In the genomic region with DNA sequence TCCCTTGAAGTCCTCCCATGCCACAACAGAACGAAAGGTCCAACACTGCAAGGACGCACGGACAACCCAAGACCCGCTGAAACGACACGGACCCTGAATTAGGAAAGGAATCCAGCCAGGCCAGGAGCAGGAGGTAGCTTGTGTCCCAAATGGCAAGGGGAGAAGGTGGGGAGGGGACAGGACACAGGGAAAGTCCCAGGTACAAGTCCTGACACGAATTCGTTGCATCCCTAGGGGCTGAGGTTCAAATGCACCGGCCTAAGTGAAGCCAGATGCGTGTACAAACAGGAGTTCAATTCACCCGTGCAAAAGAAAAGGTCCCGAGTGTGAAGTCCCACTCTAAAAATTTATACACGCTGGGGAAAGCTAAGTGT, we compare ENCODE assay signal across 8 mouse cellular contexts. TPM values are rescaled to one million over a fixed set of nuclear protein-coding genes. Genes with fewer than 3 reads are reported as not detected.
A peak's percentile ranks its signal among the peaks of the same experiment; 100 is the strongest.
DNase-seq lines count a peak whose midpoint lies in the region; ATAC-seq lines count a peak whose summit lies in the region.

No protein-coding gene starts in this region.

- intact Hi-C loops in heart, postnatal 25 days (cut with DNase I) = no loop called here

- peak overlapping the region; percentile 99 for H3K27ac ChIP-seq in heart, embryonic 13.5 days (replicated peaks)
- H3K27ac ChIP-seq in heart, embryonic 16.5 days (ENCODE audit: low read length) = peak overlapping the region; percentile 98
- H3K27ac ChIP-seq in midbrain, embryonic 10.5 days (replicated peaks) = peak overlapping the region; percentile 100

- H3K4me2 ChIP-seq in heart, embryonic 13.5 days = peak overlapping the region; percentile 98
- peak overlapping the region; percentile 98 for H3K4me2 ChIP-seq in heart, embryonic 16.5 days (ENCODE audit: low read depth, low read length)

- H3K9ac ChIP-seq in heart, embryonic 13.5 days = peak overlapping the region; percentile 98
- peak overlapping the region; percentile 97 for H3K9ac ChIP-seq in heart, embryonic 16.5 days (ENCODE audit: low read length)

- no peaks in the 10 kb centered on the region for H3K27me3 ChIP-seq in heart, embryonic 13.5 days (replicated peaks)
- no peaks in the 10 kb centered on the region for H3K27me3 ChIP-seq in heart, embryonic 16.5 days (ENCODE audit: control insufficient read depth, insufficient read depth, low read length)
- no peaks in the 10 kb centered on the region for H3K27me3 ChIP-seq in midbrain, embryonic 10.5 days (ENCODE audit: low read depth, poor library complexity, severe bottlenecking)

- WGBS in heart, embryonic 13.5 days = 2% methylated on average over 13 of the region's 13 CpGs
- WGBS in heart, embryonic 16.5 days = 3% methylated on average over 13 of the region's 13 CpGs
- 2% methylated on average over 13 of the region's 13 CpGs for WGBS in midbrain, embryonic 10.5 days

- no peak for ATAC-seq in heart, embryonic 13.5 days (ENCODE audit: extremely low read depth, insufficient number of reproducible peaks, low FRiP score, low TSS enrichment)
- ATAC-seq in heart, embryonic 16.5 days (replicated peaks; ENCODE audit: extremely low read depth, insufficient read depth, low FRiP score) = no peak

- H3K36me3 ChIP-seq in heart, embryonic 13.5 days = peaks cover 47% of the 10 kb centered on the region
- peaks cover 38% of the 10 kb centered on the region for H3K36me3 ChIP-seq in heart, embryonic 16.5 days (ENCODE audit: control insufficient read depth, insufficient read depth)
- H3K36me3 ChIP-seq in midbrain, embryonic 10.5 days = peaks cover 46% of the 10 kb centered on the region

- H3K9me3 ChIP-seq in heart, embryonic 13.5 days = no peaks in the 10 kb centered on the region
- no peaks in the 10 kb centered on the region for H3K9me3 ChIP-seq in heart, embryonic 16.5 days (replicated peaks; ENCODE audit: control insufficient read depth, low read length)
- H3K9me3 ChIP-seq in midbrain, embryonic 10.5 days (replicated peaks) = no peaks in the 10 kb centered on the region

- H3K4me3 ChIP-seq in heart, embryonic 13.5 days = peak overlapping the region; percentile 80
- peak overlapping the region; percentile 96 for H3K4me3 ChIP-seq in heart, embryonic 16.5 days (ENCODE audit: low read length)
- H3K4me3 ChIP-seq in midbrain, embryonic 10.5 days = peak overlapping the region; percentile 98

- H3K4me1 ChIP-seq in heart, embryonic 13.5 days = peaks cover 30% of the 10 kb centered on the region
- H3K4me1 ChIP-seq in heart, embryonic 16.5 days (ENCODE audit: control insufficient read depth, insufficient read depth, low read length) = peaks cover 17% of the 10 kb centered on the region
- H3K4me1 ChIP-seq in midbrain, embryonic 10.5 days = peaks cover 47% of the 10 kb centered on the region

- no peak for DNase-seq in heart, postnatal 25 days (ENCODE audit: low spot score)
- DNase-seq in MN1 (ENCODE audit: low spot score) = peak; percentile 21
- peak; percentile 32 for DNase-seq in midbrain, embryonic 10.5 days (ENCODE audit: low spot score)
- DNase-seq in left cerebral cortex, adult 9 months (ENCODE audit: low spot score in 2 of 2) = no peak
- no peak for DNase-seq in spleen, postnatal 10 days (ENCODE audit: low spot score in 2 of 2)
- no peak for DNase-seq in gastrocnemius, postnatal 4 days (ENCODE audit: low spot score in 2 of 2)

RNA-seq across cellular contexts. Expression of gene Prr12, which starts 1.1 kb away (rescaled TPM):
- polyA plus RNA-seq in heart, embryonic 13.5 days (2015; fragmentation: Nextera tagmentation; extraction: Ambion mirVana) = 6.8 and 7.1 TPM in 2 replicates
- total RNA-seq in heart, postnatal 25 days (2021) = 10 to 100 TPM; 23.2 to 27.7 TPM
- polyA plus RNA-seq in heart, embryonic 16.5 days (2015; fragmentation: Nextera tagmentation; extraction: Ambion mirVana) = 5.6 and 7.3 TPM in 2 replicates
- 10.8 and 11.3 TPM in 2 replicates for polyA plus RNA-seq in midbrain, embryonic 10.5 days (2016; fragmentation: Nextera tagmentation; extraction: Ambion mirVana)
- total RNA-seq in gastrocnemius, postnatal 4 days (2021) = 10 to 100 TPM; 63.9 to 65.2 TPM

RNA-seq across cellular contexts. Expression of gene Nosip, which starts 10.6 kb away (rescaled TPM):
- 46.6 and 49.6 TPM in 2 replicates for polyA plus RNA-seq in heart, embryonic 13.5 days (2015; fragmentation: Nextera tagmentation; extraction: Ambion mirVana)
- total RNA-seq in heart, postnatal 25 days (2021) = 10 to 100 TPM; 25.7 to 27.8 TPM
- 53.8 and 55.9 TPM in 2 replicates for polyA plus RNA-seq in heart, embryonic 16.5 days (2015; fragmentation: Nextera tagmentation; extraction: Ambion mirVana)
- polyA plus RNA-seq in midbrain, embryonic 10.5 days (2016; fragmentation: Nextera tagmentation; extraction: Ambion mirVana) = 63.0 and 66.7 TPM in 2 replicates
- total RNA-seq in gastrocnemius, postnatal 4 days (2021) = 10 to 100 TPM; 47.3 to 48.3 TPM

RNA-seq across cellular contexts. Expression of gene Prrg2, which starts 10.9 kb away (rescaled TPM):
- polyA plus RNA-seq in heart, embryonic 13.5 days (2015; fragmentation: Nextera tagmentation; extraction: Ambion mirVana) = 12.5 and 13.6 TPM in 2 replicates
- total RNA-seq in heart, postnatal 25 days (2021) = 1 to 10 TPM; 6.8 to 7.1 TPM
- 12.9 and 16.6 TPM in 2 replicates for polyA plus RNA-seq in heart, embryonic 16.5 days (2015; fragmentation: Nextera tagmentation; extraction: Ambion mirVana)
- 17.0 and 17.3 TPM in 2 replicates for polyA plus RNA-seq in midbrain, embryonic 10.5 days (2016; fragmentation: Nextera tagmentation; extraction: Ambion mirVana)
- 10 to 100 TPM; 11.7 to 12.3 TPM for total RNA-seq in gastrocnemius, postnatal 4 days (2021)

RNA-seq across cellular contexts. Expression of gene Rras, which starts 33.8 kb away (rescaled TPM):
- 71.6 and 82.6 TPM in 2 replicates for polyA plus RNA-seq in heart, embryonic 13.5 days (2015; fragmentation: Nextera tagmentation; extraction: Ambion mirVana)
- total RNA-seq in heart, postnatal 25 days (2021) = 10 to 100 TPM; 48.9 to 56.6 TPM
- 74.8 and 85.0 TPM in 2 replicates for polyA plus RNA-seq in heart, embryonic 16.5 days (2015; fragmentation: Nextera tagmentation; extraction: Ambion mirVana)
- 22.0 and 23.6 TPM in 2 replicates for polyA plus RNA-seq in midbrain, embryonic 10.5 days (2016; fragmentation: Nextera tagmentation; extraction: Ambion mirVana)
- total RNA-seq in gastrocnemius, postnatal 4 days (2021) = 100 to 1,000 TPM; 119 to 123 TPM

RNA-seq across cellular contexts. Expression of gene Scaf1, which starts 35.4 kb away (rescaled TPM):
- 27.0 and 27.1 TPM in 2 replicates for polyA plus RNA-seq in heart, embryonic 13.5 days (2015; fragmentation: Nextera tagmentation; extraction: Ambion mirVana)
- total RNA-seq in heart, postnatal 25 days (2021) = 10 to 100 TPM; 45.5 to 49.7 TPM
- 22.7 and 26.4 TPM in 2 replicates for polyA plus RNA-seq in heart, embryonic 16.5 days (2015; fragmentation: Nextera tagmentation; extraction: Ambion mirVana)
- 39.6 and 44.8 TPM in 2 replicates for polyA plus RNA-seq in midbrain, embryonic 10.5 days (2016; fragmentation: Nextera tagmentation; extraction: Ambion mirVana)
- total RNA-seq in gastrocnemius, postnatal 4 days (2021) = 10 to 100 TPM; 74.1 to 76.0 TPM

Comparison
In these comparisons a context has a peak if more than half of its experiments do, and no peak if none do; other contexts are left out.
1. DNase-seq: peak in MN1 (single experiment) and midbrain, embryonic 10.5 days (single experiment); none in heart, postnatal 25 days (single experiment), left cerebral cortex, adult 9 months (0 of 2), spleen, postnatal 10 days (0 of 2) and gastrocnemius, postnatal 4 days (0 of 2).
2. Peak in every context shown above with its lines, with median percentiles within 50 percentile points of each other: H3K27ac ChIP-seq and H3K4me3 ChIP-seq.